Mouse (Mus musculus): ENCODE results near the gene Brca1. TPM values are rescaled to one million over a fixed set of nuclear protein-coding genes. Genes with fewer than 3 reads are reported as not detected.
"Not testable (repeated sequence)": the region's sequence is repeated elsewhere in the genome, so short reads cannot be mapped to it uniquely, and the experiment has no call there.

Brca1 gene
- polyA plus RNA-seq, 1 experiment from 2014 or later: 12.9 TPM

GRCm38 (mm10) chr11:101442127-101442693 is 109.5 kb downstream of the Brca1 start, which contains the start of gene Rpl27:
Gene Rpl27 (plus strand): TSS chr11:101442298.
- 0% methylated on average over 42 of the region's 42 CpGs for WGBS
- Histone ChIP-seq H3K36me3 (peaks cover 34% of the 10 kb centered on the region), H3K27ac (peak within 1 kb of the TSS; percentile 93), H3K4me3 (replicated peaks) (peak within 1 kb of the TSS; percentile 87), H3K4me2 (peak within 1 kb of the TSS; percentile 81), H3K27me3 (no peaks in the 10 kb centered on the region), H3K4me1 (peaks cover 21% of the 10 kb centered on the region), H3K9me3 (replicated peaks) (no peaks in the 10 kb centered on the region), H3K9ac (peak within 1 kb of the TSS; percentile 89)
- peak; percentile 98 for ATAC-seq (replicated peaks; ENCODE audit: low FRiP score)

- 40% methylated on average over 15 of the region's 15 CpGs for WGBS
- H3K27ac ChIP-seq; H3K9me3 ChIP-seq (replicated peaks); H3K27me3 ChIP-seq; ATAC-seq (replicated peaks; ENCODE audit: low FRiP score); H3K9ac ChIP-seq: not testable (repeated sequence)
- Histone ChIP-seq H3K4me3 (replicated peaks) (peak overlapping the region; percentile 87), H3K4me2 (peak overlapping the region; percentile 60), H3K36me3 (peaks cover 30% of the 10 kb centered on the region), H3K4me1 (peaks cover 21% of the 10 kb centered on the region)
These were observed 110.2 kb downstream of the Brca1 start for GRCm38 (mm10) chr11:101441450-101442126.

Other genes with a start within 250 kb of the Brca1 start
- 162 and 166 TPM in 2 replicates for gene Becn1, start 249.7 kb downstream of the Brca1 start, polyA plus RNA-seq (2015; fragmentation: Nextera tagmentation; extraction: Ambion mirVana)
- gene Psme3, start 235.7 kb downstream of the Brca1 start, polyA plus RNA-seq (2015; fragmentation: Nextera tagmentation; extraction: Ambion mirVana): 153 and 156 TPM in 2 replicates
- 1.7 and 2.0 TPM in 2 replicates for gene Aoc2, start 226.9 kb downstream of the Brca1 start, polyA plus RNA-seq (2015; fragmentation: Nextera tagmentation; extraction: Ambion mirVana)
- 0.57 and 0.97 TPM in 2 replicates for gene Aoc3, start 221.3 kb downstream of the Brca1 start, polyA plus RNA-seq (2015; fragmentation: Nextera tagmentation; extraction: Ambion mirVana)
- gene G6pc, start 184.4 kb downstream of the Brca1 start, polyA plus RNA-seq (2015; fragmentation: Nextera tagmentation; extraction: Ambion mirVana): 1.1 and 1.2 TPM in 2 replicates
- gene Aarsd1, start 134.3 kb downstream of the Brca1 start, polyA plus RNA-seq (2015; fragmentation: Nextera tagmentation; extraction: Ambion mirVana): 83.0 and 87.2 TPM in 2 replicates
- 10.0 and 10.3 TPM in 2 replicates for gene Gm27029, start 127.2 kb downstream of the Brca1 start, polyA plus RNA-seq (2015; fragmentation: Nextera tagmentation; extraction: Ambion mirVana)
- 20.4 and 21.7 TPM in 2 replicates for gene Rundc1, start 126.9 kb downstream of the Brca1 start, polyA plus RNA-seq (2015; fragmentation: Nextera tagmentation; extraction: Ambion mirVana)
- 12.3 and 12.6 TPM in 2 replicates for gene Ptges3l, start 126.6 kb downstream of the Brca1 start, polyA plus RNA-seq (2015; fragmentation: Nextera tagmentation; extraction: Ambion mirVana)
- gene Rpl27, start 109.7 kb downstream of the Brca1 start, polyA plus RNA-seq (2015; fragmentation: Nextera tagmentation; extraction: Ambion mirVana): 369 and 421 TPM in 2 replicates
- gene Ifi35, start 103.5 kb downstream of the Brca1 start, polyA plus RNA-seq (2015; fragmentation: Nextera tagmentation; extraction: Ambion mirVana): 13.8 and 18.8 TPM in 2 replicates
- 9.0 and 11.4 TPM in 2 replicates for gene Rnd2, start 87.0 kb downstream of the Brca1 start, polyA plus RNA-seq (2015; fragmentation: Nextera tagmentation; extraction: Ambion mirVana)
- gene Vat1, start 85.7 kb downstream of the Brca1 start, polyA plus RNA-seq (2015; fragmentation: Nextera tagmentation; extraction: Ambion mirVana): 31.8 and 37.5 TPM in 2 replicates
- 74.8 and 76.4 TPM in 2 replicates for gene Nbr1, start 194 bp upstream of the Brca1 start, polyA plus RNA-seq (2015; fragmentation: Nextera tagmentation; extraction: Ambion mirVana)
- 5.5 and 5.8 TPM in 2 replicates for gene Tmem106a, start 30.3 kb upstream of the Brca1 start, polyA plus RNA-seq (2015; fragmentation: Nextera tagmentation; extraction: Ambion mirVana)
- gene Gm11634, start 47.3 kb upstream of the Brca1 start, polyA plus RNA-seq (2015; fragmentation: Nextera tagmentation; extraction: Ambion mirVana): not detected in 2 replicates
- 35.5 and 41.1 TPM in 2 replicates for gene Rdm1, start 75.2 kb upstream of the Brca1 start, polyA plus RNA-seq (2015; fragmentation: Nextera tagmentation; extraction: Ambion mirVana)
- 3.9 and 4.1 TPM in 2 replicates for gene Arl4d, start 113.6 kb upstream of the Brca1 start, polyA plus RNA-seq (2015; fragmentation: Nextera tagmentation; extraction: Ambion mirVana)
- 32.3 and 36.1 TPM in 2 replicates for gene Dhx8, start 181.0 kb upstream of the Brca1 start, polyA plus RNA-seq (2015; fragmentation: Nextera tagmentation; extraction: Ambion mirVana)
- 59.3 and 60.2 TPM in 2 replicates for gene Etv4, start 233.4 kb upstream of the Brca1 start, polyA plus RNA-seq (2015; fragmentation: Nextera tagmentation; extraction: Ambion mirVana)